Mouse (Mus musculus) heart, postnatal 36 days (tissue): ENCODE data around the gene Itga4. TPM values are rescaled to one million over a fixed set of nuclear protein-coding genes. Genes with fewer than 3 reads are reported as not detected.

Experiments
- DNase-seq, 2 experiments: peaks; one replicate each; pipeline ENCODE4 v3.0.0; 2021 to 2022
- intact Hi-C: fragments of 180-260 bp; cut with DNase I; formaldehyde crosslinking; loops from one replicate; pipeline ENCODE4 v1.15.1; 2025
- total RNA-seq, 2 experiments: library from RNA; stranded (reverse); gene quantifications; 2 replicates each; pipeline ENCODE4 v1.2.3; 2021

Itga4 gene
- 1 to 10 TPM; 1.9 to 3.0 TPM for total RNA-seq

- peak; percentile 65 to 67 for DNase-seq
- intact Hi-C loops = loop anchor here (5.0 kb wide), 1 partner anchor 168 kb away; no protein-coding TSS in a partner anchor
Measured at GRCm38 (mm10) chr2:79255192-79256000, at the start of gene Itga4. Gene Itga4, plus strand, starts transcription at chr2:79255426.

- intact Hi-C loops = no loop called here
- no peak for DNase-seq
Measured at GRCm38 (mm10) chr2:79206191-79206755, 49.0 kb upstream of the Itga4 start.

- no peak for DNase-seq
Measured at GRCm38 (mm10) chr2:79214982-79215381, 40.2 kb upstream of the Itga4 start.

GRCm38 (mm10) chr2:79215479-79215878 is 39.7 kb upstream of the Itga4 start:
- no peak for DNase-seq
- intact Hi-C loops = no loop called here

More at GRCm38 (mm10) chr2:79214982-79215381, 40.2 kb upstream of the Itga4 start:
- intact Hi-C loops = no loop called here

GRCm38 (mm10) chr2:79224714-79225426 is 30.4 kb upstream of the Itga4 start:
- DNase-seq = no peak
- intact Hi-C loops = no loop called here

- intact Hi-C loops = no loop called here
- no peak for DNase-seq
Measured at GRCm38 (mm10) chr2:79227805-79228241, 27.4 kb upstream of the Itga4 start.

GRCm38 (mm10) chr2:79231056-79231949 is 23.9 kb upstream of the Itga4 start:
- intact Hi-C loops = no loop called here
- DNase-seq = no peak

- intact Hi-C loops = no loop called here
Measured at GRCm38 (mm10) chr2:79235767-79236487, 19.3 kb upstream of the Itga4 start.

GRCm38 (mm10) chr2:79237216-79237615 is 18.0 kb upstream of the Itga4 start:
- intact Hi-C loops = no loop called here
- DNase-seq = no peak

More at GRCm38 (mm10) chr2:79235767-79236487, 19.3 kb upstream of the Itga4 start:
- no peak for DNase-seq

GRCm38 (mm10) chr2:79244276-79244675 is 10.9 kb upstream of the Itga4 start:
- DNase-seq = no peak
- intact Hi-C loops = no loop called here

- DNase-seq = no peak
- intact Hi-C loops = no loop called here
Measured at GRCm38 (mm10) chr2:79244743-79245142, 10.5 kb upstream of the Itga4 start.

GRCm38 (mm10) chr2:79248283-79248682 is 6.9 kb upstream of the Itga4 start:
- no peak for DNase-seq
- intact Hi-C loops = no loop called here

- no peak for DNase-seq
- intact Hi-C loops = no loop called here
Measured at GRCm38 (mm10) chr2:79250510-79250909, 4.7 kb upstream of the Itga4 start.

- DNase-seq = peak in 1 of 2 experiments; percentile 3
- intact Hi-C loops = no loop called here
Measured at GRCm38 (mm10) chr2:79253754-79254197, 1.4 kb upstream of the Itga4 start.

- intact Hi-C loops = loop anchor here (5.0 kb wide), 1 partner anchor 167 kb away; no protein-coding TSS in a partner anchor
- DNase-seq = peak; percentile 4 to 7
Measured at GRCm38 (mm10) chr2:79254588-79255191, 536 bp upstream of the Itga4 start.

GRCm38 (mm10) chr2:79256001-79256339 is 744 bp downstream of the Itga4 start:
- peak in 1 of 2 experiments; percentile 15 for DNase-seq
- intact Hi-C loops = loop anchor here (5.0 kb wide), 1 partner anchor 169 kb away; no protein-coding TSS in a partner anchor

GRCm38 (mm10) chr2:79256376-79256775 is 1.1 kb downstream of the Itga4 start:
- DNase-seq = no peak
- intact Hi-C loops = loop anchor here (5.0 kb wide), 1 partner anchor 169 kb away; no protein-coding TSS in a partner anchor

GRCm38 (mm10) chr2:79256880-79257279 is 1.7 kb downstream of the Itga4 start:
- DNase-seq = no peak

GRCm38 (mm10) chr2:79257411-79257810 is 2.2 kb downstream of the Itga4 start:
- DNase-seq = no peak
- intact Hi-C loops = loop anchor here (5.0 kb wide), 1 partner anchor 170 kb away; no protein-coding TSS in a partner anchor

More at GRCm38 (mm10) chr2:79256880-79257279, 1.7 kb downstream of the Itga4 start:
- intact Hi-C loops = loop anchor here (5.0 kb wide), 1 partner anchor 170 kb away; no protein-coding TSS in a partner anchor
